Mouse (Mus musculus) thymus, postnatal 0 days (tissue): ENCODE results near the gene Fam208a. TPM values are rescaled to one million over a fixed set of nuclear protein-coding genes. Genes with fewer than 3 reads are reported as not detected.
A peak's percentile ranks its signal among the peaks of the same experiment; 100 is the strongest.

ENCODE experiments used
- DNase-seq: peaks from one replicate; pipeline ENCODE4 v3.0.0-alpha.2; 2015; ENCODE audit warnings: low spot score
- polyA plus RNA-seq: library from polyadenylated mRNA; unstranded; fragments of >200 nt; fragmentation: Nextera tagmentation; extraction: Ambion mirVana; gene quantifications from 2 replicates; pipeline ENCODE4 v1.2.1, GENCODE M21; 2015

Fam208a gene
- 11.1 and 16.7 TPM in 2 replicates for polyA plus RNA-seq

GRCm38 (mm10) chr14:27428573-27428972 is at the start of gene Fam208a:
TSS of gene Fam208a (plus strand) at chr14:27428834.
- peak; percentile 96 for DNase-seq

- DNase-seq = no peak
These were observed 49.2 kb upstream of the Fam208a start for GRCm38 (mm10) chr14:27379404-27379803.

DNA sequence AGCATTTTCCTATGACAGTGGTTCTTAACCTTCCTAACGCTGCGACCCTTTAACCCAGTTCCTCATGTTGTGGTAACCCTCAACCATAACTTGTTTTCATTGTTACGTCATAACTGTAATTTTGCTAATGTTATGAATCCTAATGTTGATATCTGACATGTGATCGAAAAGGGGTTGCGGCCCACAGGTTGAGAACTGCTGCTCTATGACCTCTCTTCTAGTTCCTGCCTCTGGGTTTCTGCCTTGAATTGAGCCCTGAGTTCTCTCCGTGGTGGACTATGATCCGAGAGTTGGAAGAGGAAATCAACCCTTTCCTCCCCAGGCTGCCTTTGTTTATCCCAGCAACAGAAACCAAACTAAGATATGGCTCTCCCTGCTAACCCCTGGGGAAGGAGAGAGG is 47.2 kb upstream of the Fam208a start:
- no peak for DNase-seq

GRCm38 (mm10) chr14:27383321-27383830 is 45.3 kb upstream of the Fam208a start:
- no peak for DNase-seq

GRCm38 (mm10) chr14:27384143-27384542 is 44.5 kb upstream of the Fam208a start:
- DNase-seq = peak; percentile 50

DNA sequence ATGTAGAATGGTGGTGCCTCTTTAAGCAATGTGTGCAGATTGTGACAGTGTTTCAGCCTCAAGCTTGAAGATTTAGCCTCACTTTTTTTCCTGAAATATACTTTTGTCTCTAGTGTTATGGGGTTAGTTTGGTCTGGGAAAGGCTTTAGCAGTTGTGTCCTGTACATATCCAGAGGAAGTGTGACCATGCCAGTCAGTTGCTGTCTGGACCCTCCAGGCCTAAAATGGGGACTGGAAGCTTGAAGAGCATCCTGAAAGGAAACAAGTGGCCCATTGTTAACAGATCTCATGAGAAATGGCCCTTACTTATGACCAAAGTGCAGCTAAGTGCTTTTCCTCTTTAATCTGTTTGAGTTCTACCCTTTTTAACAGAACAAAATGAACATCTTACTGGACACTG is 40.0 kb upstream of the Fam208a start:
- DNase-seq = no peak

GRCm38 (mm10) chr14:27389722-27390121 is 38.9 kb upstream of the Fam208a start:
- DNase-seq = no peak

DNA sequence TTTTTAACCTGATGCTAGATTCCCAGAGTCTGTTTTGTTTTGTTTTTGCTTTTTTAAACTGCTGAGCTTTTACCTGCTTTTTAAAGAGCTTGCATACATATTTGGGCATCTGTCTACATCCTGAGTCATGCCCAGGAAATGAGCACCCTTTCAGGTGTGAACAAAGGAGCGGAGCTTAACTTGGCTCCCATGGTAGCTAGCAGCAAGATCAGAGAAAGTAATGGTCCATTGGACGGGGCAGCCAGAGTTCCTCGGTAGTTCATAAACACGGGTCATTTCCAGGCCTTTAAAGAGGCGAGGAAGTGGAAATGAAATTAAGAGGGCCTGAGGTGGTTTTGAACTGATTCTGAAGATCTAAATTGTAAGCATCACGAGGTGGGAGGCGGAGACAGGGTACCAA is 38.0 kb upstream of the Fam208a start:
- peak; percentile 29 for DNase-seq

GRCm38 (mm10) chr14:27391776-27392308 is 36.8 kb upstream of the Fam208a start:
- DNase-seq = no peak

DNA sequence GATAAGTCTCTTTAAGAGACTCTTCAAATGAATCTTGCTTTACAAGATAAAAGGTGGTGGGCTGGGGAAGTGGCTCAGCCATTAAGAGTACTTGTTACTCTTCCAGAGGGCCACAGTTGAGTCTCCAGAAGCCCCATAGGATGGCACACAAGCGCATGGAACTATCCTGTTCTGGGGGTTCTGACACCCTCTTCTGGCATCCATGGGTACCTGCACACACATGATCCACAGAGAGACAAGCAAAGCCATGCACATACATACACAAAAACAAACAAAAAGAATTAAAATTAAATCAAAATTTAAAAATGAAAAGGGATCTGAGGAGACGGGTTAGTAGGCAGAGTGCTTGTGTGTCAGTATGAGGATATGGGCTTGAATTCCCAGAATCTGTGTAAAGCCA is 36.0 kb upstream of the Fam208a start:
- DNase-seq = no peak

- DNase-seq = no peak
These were observed 34.8 kb upstream of the Fam208a start for GRCm38 (mm10) chr14:27393806-27394205.

GRCm38 (mm10) chr14:27396424-27396823 is 32.2 kb upstream of the Fam208a start:
- no peak for DNase-seq

GRCm38 (mm10) chr14:27397526-27397925 is 31.1 kb upstream of the Fam208a start:
- no peak for DNase-seq

DNA sequence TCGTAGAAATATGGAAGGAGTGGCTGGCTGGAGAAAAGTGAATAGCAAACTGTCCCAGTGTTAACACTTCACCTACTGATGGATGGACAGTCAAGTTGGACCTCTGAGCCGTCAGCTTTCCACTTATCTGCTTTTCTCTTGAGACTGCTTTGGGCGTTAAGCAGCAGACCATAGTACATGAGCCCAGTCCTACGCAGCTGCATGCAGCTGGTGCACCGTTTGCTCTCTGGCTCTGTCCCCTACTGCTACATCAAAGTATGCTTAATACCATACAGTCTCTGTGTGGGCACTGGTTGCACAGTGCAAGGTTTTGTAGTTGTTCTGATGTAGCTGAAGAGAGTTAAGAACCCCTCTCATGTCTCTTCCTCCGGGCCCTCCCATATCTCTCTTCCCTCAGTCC is 28.1 kb upstream of the Fam208a start:
- peak; percentile 38 for DNase-seq

- peak; percentile 52 for DNase-seq
These were observed 26.8 kb upstream of the Fam208a start for GRCm38 (mm10) chr14:27401717-27402278.

DNA sequence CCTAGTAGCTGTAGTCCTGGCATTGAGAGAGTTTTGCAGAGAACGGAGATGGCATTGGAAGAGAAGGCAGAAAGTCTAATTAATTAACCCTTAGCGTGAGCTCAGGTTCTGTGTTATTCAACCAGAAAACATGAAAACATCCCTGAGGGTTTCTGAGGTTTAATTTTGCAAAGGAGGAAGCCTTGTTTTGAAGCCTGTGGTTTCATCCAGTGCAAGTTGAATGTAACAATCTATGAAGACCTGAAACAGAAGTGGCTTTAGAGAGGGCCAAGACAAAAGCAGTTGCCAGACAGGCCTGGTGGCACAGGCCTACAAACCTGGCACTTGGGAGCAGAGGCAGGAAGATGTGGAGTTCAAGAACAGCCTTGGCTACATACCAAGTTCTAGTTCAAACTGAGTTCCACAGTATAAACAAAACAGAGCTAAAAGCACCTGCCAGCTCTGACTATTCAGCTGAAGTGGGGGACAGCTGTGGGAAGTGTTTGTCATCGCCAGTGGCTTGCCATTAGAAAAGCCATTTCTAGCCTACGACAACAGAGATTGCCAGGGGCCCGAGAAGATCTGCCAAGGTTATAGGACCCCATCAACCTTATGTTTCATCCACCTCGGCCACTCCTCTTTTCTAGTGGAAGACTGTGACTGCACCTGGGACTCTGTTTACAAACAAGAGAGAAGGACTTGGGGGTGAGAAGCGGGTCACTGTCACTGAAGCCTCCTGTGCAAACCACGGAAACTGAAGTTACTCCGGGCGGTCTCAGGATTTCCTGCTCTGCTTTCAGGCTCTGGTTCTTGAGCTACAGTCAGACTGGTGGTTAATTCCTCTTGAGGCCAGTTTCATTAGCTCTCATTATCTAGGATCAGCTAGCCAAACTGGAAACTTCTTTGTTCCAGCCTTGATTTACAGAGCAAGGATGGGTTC is 26.0 kb upstream of the Fam208a start:
- peak; percentile 75 for DNase-seq

DNA sequence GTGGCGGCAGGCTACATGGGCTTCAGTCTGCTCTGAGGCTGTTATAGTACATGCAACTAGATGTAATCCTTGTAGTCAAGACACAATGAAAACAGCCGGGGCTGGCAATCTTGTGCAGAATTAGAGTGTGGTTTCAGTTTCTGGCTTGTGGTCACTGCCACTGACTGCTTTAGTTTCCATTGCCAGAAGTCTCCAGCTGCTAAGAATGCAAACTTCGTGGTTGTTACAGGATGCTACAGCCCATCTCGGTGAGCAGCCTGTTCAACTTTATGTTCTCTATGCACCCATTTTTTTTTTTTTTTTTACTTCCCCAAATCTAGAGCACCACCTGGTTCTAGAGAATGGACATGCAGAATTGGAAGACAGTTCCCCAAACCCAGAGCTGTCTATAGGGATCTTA is 23.2 kb upstream of the Fam208a start:
- DNase-seq = peak; percentile 83

DNA sequence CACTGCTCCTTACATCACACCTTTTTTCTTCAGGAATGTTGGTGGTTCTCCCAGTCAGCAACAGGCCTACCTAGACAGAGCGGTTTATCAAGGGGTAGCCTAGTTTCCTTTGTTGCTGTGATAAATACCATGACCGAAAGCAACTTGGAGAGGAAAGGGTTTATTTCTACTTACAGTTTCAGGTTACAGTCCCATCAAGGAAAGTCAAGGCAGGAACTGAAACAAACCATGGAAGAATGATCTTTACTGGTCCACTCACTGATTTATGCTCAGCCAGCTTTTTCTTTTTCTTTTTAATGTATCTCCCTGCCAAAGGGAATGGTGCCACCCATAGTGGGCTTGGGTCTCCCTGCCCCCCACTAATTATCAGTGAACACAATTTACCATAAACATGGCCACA is 22.7 kb upstream of the Fam208a start:
- DNase-seq = no peak

DNA sequence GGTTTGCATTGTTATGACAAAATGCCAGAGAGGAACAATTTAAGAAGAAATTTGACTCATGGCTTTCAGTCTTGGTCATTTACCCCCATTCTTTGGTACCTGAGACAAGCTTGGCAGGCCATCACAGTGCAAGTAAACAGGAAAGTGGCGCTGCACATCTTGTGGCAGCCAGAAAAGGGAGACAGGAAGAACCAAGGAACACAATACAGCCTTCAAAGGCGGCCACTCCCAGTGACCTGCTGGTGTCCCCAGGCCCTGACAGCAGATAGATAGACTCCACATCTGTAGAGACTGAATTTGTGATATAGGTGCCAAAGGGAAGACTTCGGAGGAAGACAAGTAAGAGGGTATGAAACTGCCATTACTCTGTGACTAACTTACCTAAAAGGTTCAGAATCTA is 20.4 kb upstream of the Fam208a start:
- no peak for DNase-seq

DNA sequence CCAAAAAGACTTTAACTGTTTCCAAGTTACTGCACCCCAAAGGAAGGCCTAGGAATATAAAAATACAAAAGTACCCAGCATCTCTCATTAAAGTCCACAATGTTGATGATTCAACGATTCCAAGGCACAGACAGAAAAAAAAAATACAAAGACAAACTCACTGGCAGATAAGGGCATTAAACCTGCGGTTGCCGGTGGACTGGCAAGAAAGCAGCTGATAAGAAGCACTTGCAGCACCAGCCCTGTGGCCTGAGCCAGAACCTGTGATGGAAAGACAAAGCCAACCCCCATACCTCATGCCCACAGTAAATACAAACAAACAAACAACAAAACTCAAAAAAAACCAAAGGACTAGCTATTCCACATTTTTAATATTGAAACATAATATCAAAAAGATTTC is 19.0 kb upstream of the Fam208a start:
- no peak for DNase-seq

GRCm38 (mm10) chr14:27411492-27411891 is 17.1 kb upstream of the Fam208a start:
- no peak for DNase-seq

DNA sequence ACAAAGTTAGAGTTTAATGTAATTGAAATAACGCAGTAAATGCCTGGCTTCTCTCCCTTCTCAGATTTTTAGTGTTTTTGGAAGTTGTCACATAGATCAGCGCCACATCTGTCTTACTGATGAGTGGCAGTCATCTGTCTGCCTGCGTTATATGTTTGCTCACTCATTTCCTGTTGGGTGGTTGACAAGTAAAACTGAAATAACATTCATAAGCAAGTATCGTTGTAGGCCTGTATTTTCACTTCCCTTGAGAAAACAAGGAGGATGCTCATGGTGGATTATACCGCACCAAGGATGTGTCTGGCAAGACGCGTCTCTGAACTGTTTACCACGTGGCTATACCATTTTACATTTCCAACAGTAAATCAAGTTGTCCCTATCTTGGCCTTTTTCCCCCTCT is 15.9 kb upstream of the Fam208a start:
- DNase-seq = peak; percentile 47
